Mouse (Mus musculus): Measurements from ENCODE around the gene Gnpat. TPM values are rescaled to one million over a fixed set of nuclear protein-coding genes. Genes with fewer than 3 reads are reported as not detected.

Gene Gnpat
- total and polyA plus RNA-seq, 3 experiments: 62.3 to 91.5 (median 89.1) TPM

- Histone ChIP-seq H3K4me1 (ENCODE audit: control insufficient read depth in 1 of 2, insufficient read depth in 2 of 2) (peaks cover 8 to 22% of the 10 kb centered on the region in 2 experiments), H3K36me3 (replicated peaks in 1 of 2; ENCODE audit: control insufficient read depth in 1 of 2, insufficient read depth in 1 of 2, low read length in 1 of 2) (peaks cover 0 to 3% of the 10 kb centered on the region in 2 experiments), H3K27me3 (replicated peaks) (peaks cover 37% of the 10 kb centered on the region), H3K79me2 (replicated peaks; ENCODE audit: control insufficient read depth, extremely low read depth, insufficient read depth, poor library complexity, severe bottlenecking) (no peaks in the 10 kb centered on the region), H3K4me3 (replicated peaks in 1 of 3; ENCODE audit: low read depth in 2 of 3, low read length in 2 of 3, poor library complexity in 1 of 3) (no peak overlapping the region), H3K27ac (ENCODE audit: insufficient read depth, low read depth) (no peak overlapping the region), H3K9me3 (replicated peaks; ENCODE audit: low read length) (peaks cover 5% of the 10 kb centered on the region), H3K9ac (ENCODE audit: insufficient read depth, low read depth) (no peak overlapping the region), H3K4me2 (ENCODE audit: insufficient read depth, low read depth, poor library complexity, severe bottlenecking) (no peak overlapping the region)
- no peak for DNase-seq (ENCODE audit: extremely low read depth)
- dilution Hi-C loops (cut with MboI; ENCODE audit: extremely low pct_ligation_motif_present, extremely low pct_unique_long_range_greater_than_20kb, low sequenced_read_pairs) (no loop called here), in situ Hi-C loops (cut with MboI; ENCODE audit: low pct_ligation_motif_present, low pct_unique_long_range_greater_than_20kb, low sequenced_read_pairs) (no loop called here)
- TF ChIP-seq NELFE (IDR thresholded peaks at IDR 0.05; ENCODE audit: low read depth, low read length) (no peak), BHLHE40 (IDR thresholded peaks at IDR 0.05; ENCODE audit: low read depth, low read length) (no peak), CHD2 (IDR thresholded peaks at IDR 0.05; ENCODE audit: low read length) (no peak), SMC3 (IDR thresholded peaks at IDR 0.05; ENCODE audit: low read depth, low read length) (no peak), IRF4 (IDR thresholded peaks at IDR 0.05; ENCODE audit: low read depth, low read length) (no peak), ZNF384 (IDR thresholded peaks at IDR 0.05; ENCODE audit: low read depth, low read length) (no peak), JUND (conservative IDR thresholded peaks at IDR 0.05; ENCODE audit: low read depth, low read length) (no peak), ELF1 (IDR thresholded peaks at IDR 0.05; ENCODE audit: low read depth, low read length) (no peak), NRF1 (IDR thresholded peaks at IDR 0.05; ENCODE audit: low read depth, low read length) (no peak), TBP (conservative IDR thresholded peaks at IDR 0.05; ENCODE audit: low read depth, low read length) (no peak), ETS1 (conservative IDR thresholded peaks at IDR 0.05; ENCODE audit: low read depth, low read length) (no peak), EP300 (IDR thresholded peaks at IDR 0.05; ENCODE audit: low read length) (no peak)
These were observed 32.8 kb upstream of the Gnpat start for GRCm38 (mm10) chr8:124830050-124830449.

DNA sequence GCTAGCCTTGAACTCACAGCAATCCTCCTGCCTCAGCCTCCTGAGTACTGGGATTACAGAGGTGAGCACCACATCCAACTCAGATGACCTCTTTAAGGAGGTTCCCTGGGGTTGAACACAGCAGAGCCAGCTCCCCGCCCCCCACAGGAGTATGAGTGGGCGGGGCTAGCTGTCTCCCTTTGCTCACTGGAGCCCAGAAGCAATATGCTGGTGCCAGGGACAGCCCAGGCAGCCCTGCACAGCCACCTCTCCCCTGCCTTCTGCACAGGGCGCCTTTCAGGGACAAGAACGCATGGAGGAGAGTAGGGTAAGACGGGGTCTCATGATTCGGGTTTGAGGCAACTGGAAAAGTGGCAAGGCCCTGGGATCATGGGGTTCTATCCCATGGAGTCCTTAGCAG, 31.3 kb upstream of the Gnpat start:
- no peak for TF ChIP-seq MEF2A (IDR thresholded peaks at IDR 0.05; ENCODE audit: borderline replicate concordance, low read depth, low read length)
- no peak for TF ChIP-seq MAZ (IDR thresholded peaks at IDR 0.05; ENCODE audit: low read depth, low read length)
- no peak for TF ChIP-seq ZKSCAN1 (IDR thresholded peaks at IDR 0.05; ENCODE audit: borderline replicate concordance, low read depth, low read length)
- TF ChIP-seq CTCF (conservative IDR thresholded peaks at IDR 0.05 in 1 of 2, IDR thresholded peaks at IDR 0.05 in 1 of 2; ENCODE audit: low read depth in 2 of 2, low read length in 2 of 2): no peak
- no peak for TF ChIP-seq MAFK (IDR thresholded peaks at IDR 0.05; ENCODE audit: insufficient replicate concordance, low read length)
- TF ChIP-seq UBTF (IDR thresholded peaks at IDR 0.05; ENCODE audit: low read depth, low read length): no peak
- TF ChIP-seq MXI1 (IDR thresholded peaks at IDR 0.05; ENCODE audit: low read depth, low read length): no peak
- no peak for TF ChIP-seq SMC3 (IDR thresholded peaks at IDR 0.05; ENCODE audit: low read depth, low read length)
- TF ChIP-seq ZMIZ1 (IDR thresholded peaks at IDR 0.05; ENCODE audit: low read depth, low read length): no peak
- no peak for TF ChIP-seq BHLHE40 (IDR thresholded peaks at IDR 0.05; ENCODE audit: low read depth, low read length)

More for the DNA sequence above, 31.3 kb upstream of the Gnpat start:
- no peak overlapping the region for H3K4me2 ChIP-seq (ENCODE audit: insufficient read depth, low read depth, poor library complexity, severe bottlenecking)
- no peak overlapping the region for H3K9ac ChIP-seq (ENCODE audit: insufficient read depth, low read depth)
- dilution Hi-C loops (cut with MboI; ENCODE audit: extremely low pct_ligation_motif_present, extremely low pct_unique_long_range_greater_than_20kb, low sequenced_read_pairs) (no loop called here), in situ Hi-C loops (cut with MboI; ENCODE audit: low pct_ligation_motif_present, low pct_unique_long_range_greater_than_20kb, low sequenced_read_pairs) (no loop called here)
- H3K4me1 ChIP-seq (ENCODE audit: control insufficient read depth in 1 of 2, insufficient read depth in 2 of 2): peaks cover 4 to 14% of the 10 kb centered on the region in 2 experiments
- H3K79me2 ChIP-seq (replicated peaks; ENCODE audit: control insufficient read depth, extremely low read depth, insufficient read depth, poor library complexity, severe bottlenecking): no peaks in the 10 kb centered on the region
- H3K9me3 ChIP-seq (replicated peaks; ENCODE audit: low read length): no peaks in the 10 kb centered on the region
- H3K36me3 ChIP-seq (replicated peaks in 1 of 2; ENCODE audit: control insufficient read depth in 1 of 2, insufficient read depth in 1 of 2, low read length in 1 of 2): peaks cover 0 to 5% of the 10 kb centered on the region in 2 experiments
- peaks cover 31% of the 10 kb centered on the region for H3K27me3 ChIP-seq (replicated peaks)
- DNase-seq (ENCODE audit: extremely low read depth): no peak
- no peak overlapping the region for H3K4me3 ChIP-seq (replicated peaks in 1 of 3; ENCODE audit: low read depth in 2 of 3, low read length in 2 of 3, poor library complexity in 1 of 3)
- H3K27ac ChIP-seq (ENCODE audit: insufficient read depth, low read depth): no peak overlapping the region

Data from CH12.LX (cell line).